Mouse (Mus musculus) adipocyte (in vitro differentiated cells): ENCODE results near the gene Vdac1.
"Not testable (repeated sequence)": the region's sequence is repeated elsewhere in the genome, so short reads cannot be mapped to it uniquely, and the experiment has no call there.

Experiments
- DNase-seq: peaks from one replicate; pipeline ENCODE4 v3.0.0-alpha.2; 2016; ENCODE audit warnings: low spot score

The Vdac1 gene

DNA sequence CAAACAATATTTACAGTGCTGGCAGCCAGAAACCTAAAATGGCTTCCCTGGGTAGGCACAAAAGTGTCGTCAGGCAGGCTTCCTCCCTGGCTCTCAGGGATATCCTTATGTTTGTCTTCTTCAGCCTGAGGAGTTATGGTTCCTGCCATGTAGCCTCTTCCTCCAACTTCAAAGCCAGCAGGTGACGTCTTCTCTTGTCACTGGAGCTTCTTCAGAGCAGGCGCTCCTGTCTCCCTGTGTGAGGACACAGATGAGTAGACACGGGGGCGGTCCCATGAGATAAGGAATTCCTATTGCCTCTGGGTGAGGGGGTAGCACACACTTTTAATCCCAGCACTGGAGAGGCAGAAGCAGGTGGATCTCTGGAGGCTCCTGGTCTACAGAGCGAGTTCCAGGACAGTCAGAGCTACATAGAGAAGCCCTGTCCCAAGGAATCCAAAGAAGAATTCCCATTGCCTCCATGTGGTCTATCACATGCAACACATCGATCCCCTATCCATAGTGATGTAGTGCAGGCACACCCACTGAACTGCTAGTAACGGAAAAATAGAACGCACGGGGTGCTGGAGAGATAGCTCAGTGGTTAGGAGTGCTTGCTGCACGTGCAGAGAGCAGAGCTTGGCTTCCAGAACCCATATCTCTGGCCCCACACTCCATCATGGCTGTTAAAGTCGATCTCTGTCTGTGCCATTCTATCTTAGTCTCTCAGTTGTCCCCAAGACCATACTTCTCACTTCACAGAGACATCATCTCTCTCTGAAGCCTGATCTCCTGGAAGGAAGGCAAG lies 15.5 kb upstream of the Vdac1 start:
- DNase-seq: no peak

- DNase-seq: peak; percentile 86
Measured at GRCm38 (mm10) chr11:52345939-52346634, 14.6 kb upstream of the Vdac1 start.

- no peak for DNase-seq
Measured at GRCm38 (mm10) chr11:52346635-52347005, 14.0 kb upstream of the Vdac1 start.

GRCm38 (mm10) chr11:52348156-52348555 lies 12.5 kb upstream of the Vdac1 start:
- no peak for DNase-seq

GRCm38 (mm10) chr11:52348724-52349123 lies 11.9 kb upstream of the Vdac1 start:
- DNase-seq: no peak

- no peak for DNase-seq
Measured at GRCm38 (mm10) chr11:52350924-52351323, 9.7 kb upstream of the Vdac1 start.

GRCm38 (mm10) chr11:52352271-52352670 lies 8.4 kb upstream of the Vdac1 start:
- no peak for DNase-seq

GRCm38 (mm10) chr11:52354644-52355043 lies 6.0 kb upstream of the Vdac1 start:
- DNase-seq: no peak

GRCm38 (mm10) chr11:52355601-52356000 lies 5.1 kb upstream of the Vdac1 start:
- DNase-seq: no peak

GRCm38 (mm10) chr11:52357091-52357490 lies 3.6 kb upstream of the Vdac1 start:
- not testable (repeated sequence) for DNase-seq

GRCm38 (mm10) chr11:52358520-52358919 lies 2.1 kb upstream of the Vdac1 start:
- DNase-seq: peak; percentile 80

GRCm38 (mm10) chr11:52359686-52360470 lies 782 bp upstream of the Vdac1 start:
- DNase-seq: peak; percentile 82

- peak; percentile 48 for DNase-seq
Measured at GRCm38 (mm10) chr11:52361287-52361921, 744 bp downstream of the Vdac1 start.

DNA sequence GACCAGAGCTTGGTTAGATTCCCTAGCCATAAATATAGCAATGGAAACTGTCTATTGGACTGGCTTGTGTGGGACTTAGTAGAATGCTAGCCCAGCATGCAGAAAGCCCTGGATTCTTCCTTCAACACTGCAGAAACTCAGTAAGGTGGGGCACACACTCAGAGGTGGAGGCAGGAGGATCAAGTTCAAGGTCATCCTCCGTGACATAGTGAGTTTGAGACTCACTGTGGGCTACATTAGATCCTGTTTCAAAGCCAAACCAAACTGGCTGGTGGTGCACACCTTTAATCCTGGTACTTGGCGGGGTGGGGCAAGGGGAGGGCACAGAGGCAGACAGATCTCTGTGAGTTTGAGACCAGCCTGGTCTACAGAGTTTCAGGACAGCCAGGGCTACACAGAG lies 3.7 kb downstream of the Vdac1 start:
- no peak for DNase-seq

DNA sequence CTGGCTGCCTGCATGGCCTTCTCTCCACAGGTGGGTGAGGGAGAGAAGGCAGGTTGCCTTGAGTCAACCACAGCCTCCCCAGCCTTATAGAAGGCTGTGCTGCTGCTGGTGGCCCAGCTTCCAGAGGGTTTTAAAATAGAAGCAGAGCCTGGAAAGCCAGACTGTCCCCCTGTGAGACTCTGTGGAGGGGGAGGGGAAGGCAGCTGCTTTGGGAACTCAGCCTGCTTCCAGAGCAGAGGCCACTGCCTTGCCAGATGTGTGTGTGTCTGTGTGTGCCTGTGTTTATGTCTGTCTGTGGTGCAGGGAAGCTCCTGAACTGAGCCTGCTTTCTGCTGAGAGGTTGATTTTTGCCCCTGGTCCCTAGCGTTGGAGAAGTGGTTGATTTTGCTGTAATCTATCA lies 4.5 kb downstream of the Vdac1 start:
- DNase-seq: peak; percentile 69

DNA sequence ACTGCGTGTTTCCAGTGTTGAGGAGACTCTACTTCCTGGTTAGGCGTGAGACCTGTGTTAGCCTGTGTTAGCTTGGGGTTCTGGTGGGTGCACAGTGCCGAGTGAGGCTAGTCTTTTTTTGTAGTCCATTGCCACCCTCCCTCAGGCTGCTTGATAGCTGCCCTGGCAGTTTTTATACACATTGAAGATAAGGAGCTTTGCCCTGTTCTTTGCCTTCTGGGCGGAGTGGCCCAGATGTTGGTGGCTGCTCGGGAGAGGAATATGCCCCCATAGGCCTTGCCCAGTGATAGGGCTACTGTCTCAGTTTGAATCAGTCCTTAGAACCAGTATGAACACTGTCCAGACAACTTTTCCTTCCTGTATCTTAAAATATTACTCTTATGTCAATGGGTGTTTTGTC lies 5.7 kb downstream of the Vdac1 start:
- no peak for DNase-seq

- DNase-seq: no peak
Measured at GRCm38 (mm10) chr11:52368176-52368985, 7.7 kb downstream of the Vdac1 start.

- no peak for DNase-seq
Measured at GRCm38 (mm10) chr11:52369252-52370134, 8.8 kb downstream of the Vdac1 start.

DNA sequence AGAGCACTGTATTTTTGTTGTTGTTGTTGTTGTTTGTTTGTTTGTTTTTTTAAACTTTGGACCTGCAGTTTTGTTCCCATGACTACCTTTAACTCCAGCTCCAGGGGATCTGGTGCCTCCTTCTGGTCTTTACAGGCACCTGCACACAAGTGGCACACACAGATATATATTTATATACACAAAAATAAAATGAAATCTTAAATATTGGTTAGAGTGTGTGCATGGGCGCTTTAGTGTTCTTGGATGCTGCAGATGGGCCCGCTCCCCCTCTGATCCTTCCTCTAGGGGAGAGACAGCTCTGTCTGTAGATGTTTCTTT lies 9.4 kb downstream of the Vdac1 start:
- no peak for DNase-seq

DNA sequence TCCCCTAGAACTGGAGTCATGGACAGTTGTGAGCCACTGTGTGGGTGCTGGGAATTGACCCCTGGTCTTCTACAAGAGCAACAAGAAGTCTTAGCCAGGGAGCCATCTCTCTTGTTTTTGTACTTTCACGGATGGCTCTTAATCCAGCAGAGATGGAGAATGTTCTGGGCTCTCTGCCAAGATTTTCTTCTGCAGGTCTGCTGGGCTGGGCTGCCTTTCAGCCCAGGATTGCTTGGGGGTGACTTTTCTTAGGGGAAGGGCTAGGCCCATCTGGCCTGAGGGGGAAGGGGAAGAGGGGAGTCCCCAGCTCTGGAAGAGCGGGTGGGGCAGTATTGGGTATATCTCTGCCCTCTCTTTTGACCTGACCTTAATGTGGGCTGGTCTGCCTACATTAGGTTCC lies 9.9 kb downstream of the Vdac1 start:
- DNase-seq: peak; percentile 51

GRCm38 (mm10) chr11:52373841-52374240 lies 13.2 kb downstream of the Vdac1 start:
- DNase-seq: peak; percentile 50
